Mouse (Mus musculus): ENCODE data around the gene Pde4dip.

- TF ChIP-seq CTCF (IDR thresholded peaks at IDR 0.05) (no peak), EP300 (IDR thresholded peaks at IDR 0.05) (no peak)
Observed at GRCm38 (mm10) chr3:97689289-97689688, 199.2 kb downstream of the Pde4dip start.
